Mouse (Mus musculus): Measurements from ENCODE around the gene Rbbp9.

DNA sequence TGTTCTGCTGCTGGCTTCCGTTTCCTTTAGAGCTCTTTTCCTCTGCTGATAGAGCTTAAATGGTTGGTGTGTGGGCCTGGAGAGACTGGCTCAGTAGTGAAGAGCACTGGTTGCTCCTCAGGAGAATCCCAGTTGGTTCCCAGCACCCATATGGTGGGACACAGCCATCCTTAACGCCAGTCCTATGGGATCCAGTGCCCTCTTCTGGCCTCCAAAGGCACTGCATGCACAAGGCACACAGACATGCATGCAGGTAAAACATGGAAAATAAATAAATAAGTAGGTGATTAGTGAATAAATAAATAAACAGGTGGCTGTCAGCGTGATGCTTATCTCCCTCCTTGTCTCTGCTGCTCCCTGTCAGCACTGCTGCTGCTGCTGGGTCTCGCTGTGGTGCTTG, 38.1 kb upstream of the Rbbp9 start:
- TF ChIP-seq CTCF (IDR thresholded peaks at IDR 0.05; ENCODE audit: borderline replicate concordance, insufficient read depth, low read depth, low read length) (peak; percentile 30; the same call in 1 of the 2 replicates), POLR2A (IDR thresholded peaks at IDR 0.05; ENCODE audit: borderline replicate concordance, insufficient read depth, low read length) (no peak)
